Mouse (Mus musculus) left cerebral cortex, adult 6 months (tissue): ENCODE data around the gene Fam171a2. TPM values are rescaled to one million over a fixed set of nuclear protein-coding genes. Genes with fewer than 3 reads are reported as not detected.

ENCODE experiments used
- long read RNA-seq, 2 experiments: library from polyadenylated mRNA; unstranded; transcript quantifications; one replicate each; pipeline ENCODE4 v2.0.0; 2019 to 2020
- polyA plus RNA-seq: library from polyadenylated mRNA; unstranded; fragments of <200 nt; fragmentation: Nextera tagmentation; gene quantifications from 2 replicates; pipeline ENCODE4 v1.2.3, GENCODE M21; 2021

The Fam171a2 gene
- 0.67 and 7.7 TPM in 2 replicates for polyA plus RNA-seq
- long read RNA-seq, experiment 1, result 0 reads
- long read RNA-seq, experiment 2, result 0 reads

DNA sequence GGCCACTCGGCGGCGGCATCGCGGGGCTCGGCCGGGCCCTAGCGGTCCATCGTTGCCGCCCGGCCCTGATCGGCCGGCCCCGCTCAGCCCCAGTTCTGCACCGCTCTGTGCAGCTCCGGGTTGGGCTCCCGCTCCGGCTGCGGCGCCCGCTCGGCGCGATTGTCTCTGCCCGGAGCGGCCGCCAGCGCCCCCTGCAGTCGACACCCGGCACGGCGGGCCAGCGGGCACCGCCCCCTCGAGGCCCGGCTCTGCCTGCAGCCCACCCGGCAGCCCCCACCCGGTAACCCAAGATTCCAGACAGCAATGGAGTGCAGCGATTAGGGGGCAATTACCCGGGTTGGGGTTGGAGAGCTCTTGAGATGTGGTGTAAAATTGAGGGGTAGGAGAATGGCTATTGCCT is at the start of gene Fam171a2:
Gene Fam171a2 (minus strand): TSS at position 186 of the 400 bp plus-strand sequence.

GRCm38 (mm10) chr11:102469648-102470357 is 22.3 kb upstream of the Fam171a2 start, which contains the start of gene Itga2b:
Gene Itga2b, minus strand, starts transcription at chr11:102470122.

DNA sequence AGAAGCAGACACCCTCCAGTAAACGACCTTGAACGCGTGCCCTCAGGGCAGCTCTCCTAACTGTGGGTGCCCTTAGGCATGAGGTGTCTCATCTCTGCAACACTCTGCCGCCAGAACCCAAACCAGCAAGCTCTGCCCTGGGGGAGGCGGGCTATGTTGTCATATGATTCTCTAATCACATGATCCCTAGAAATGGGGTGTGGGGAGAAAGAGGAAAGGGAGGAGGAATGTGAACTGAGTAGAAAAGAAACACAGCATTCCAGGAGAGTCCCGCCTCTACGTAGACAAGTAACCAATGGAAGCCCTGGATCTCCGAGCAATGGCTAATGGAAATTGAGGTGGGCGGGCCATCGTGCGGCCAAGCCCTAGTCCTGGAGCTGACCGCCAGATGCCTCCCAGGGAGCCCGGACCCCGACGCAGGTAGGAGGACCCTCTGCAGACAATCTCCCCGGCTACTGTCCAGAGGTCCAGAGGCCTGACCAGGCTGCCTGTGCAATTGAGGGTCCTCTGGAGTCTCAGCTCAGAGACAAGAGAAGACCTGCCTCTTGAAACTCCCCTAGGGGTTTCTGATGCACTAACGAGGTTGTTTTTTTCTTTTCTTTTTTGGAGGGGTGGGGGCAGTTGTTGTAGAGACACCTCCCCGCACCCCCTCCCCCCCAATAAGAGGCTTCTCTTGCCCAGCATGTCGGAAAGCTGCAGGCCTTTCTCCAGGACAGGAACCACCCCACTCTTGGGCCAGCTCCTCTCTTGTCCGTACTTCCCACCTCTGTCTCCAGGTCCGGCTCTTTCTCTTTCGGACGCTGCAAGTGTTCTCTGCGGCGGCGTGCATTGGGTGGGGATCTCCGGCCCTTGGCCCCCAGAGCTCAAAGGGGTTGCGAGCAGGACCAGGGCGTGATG is 17.1 kb downstream of the Fam171a2 start, which contains the start of gene Grn:
Gene Grn (plus strand): TSS at position 195 of the 897 bp plus-strand sequence.

DNA sequence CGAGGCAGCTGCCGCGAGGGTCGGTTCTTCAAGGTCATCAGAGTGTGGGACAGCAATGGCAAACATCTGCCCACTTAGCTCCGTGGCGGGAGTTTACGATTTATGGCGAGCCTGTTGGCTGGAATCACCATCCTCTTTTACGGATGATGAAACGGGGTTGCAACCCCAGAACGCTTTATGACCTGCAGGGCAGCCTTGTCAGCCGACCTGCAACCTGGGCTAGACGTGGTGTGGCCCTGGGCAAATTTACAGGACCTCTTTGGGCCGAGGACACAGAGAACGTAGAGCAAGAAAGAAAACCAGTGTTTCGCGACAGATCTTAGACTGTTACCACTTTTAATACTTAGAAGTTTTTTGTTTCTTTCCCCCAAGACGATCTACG is 39.7 kb downstream of the Fam171a2 start, which contains the start of gene Slc25a39:
Gene Slc25a39 (minus strand): TSS at position 113 of the 382 bp plus-strand sequence.

DNA sequence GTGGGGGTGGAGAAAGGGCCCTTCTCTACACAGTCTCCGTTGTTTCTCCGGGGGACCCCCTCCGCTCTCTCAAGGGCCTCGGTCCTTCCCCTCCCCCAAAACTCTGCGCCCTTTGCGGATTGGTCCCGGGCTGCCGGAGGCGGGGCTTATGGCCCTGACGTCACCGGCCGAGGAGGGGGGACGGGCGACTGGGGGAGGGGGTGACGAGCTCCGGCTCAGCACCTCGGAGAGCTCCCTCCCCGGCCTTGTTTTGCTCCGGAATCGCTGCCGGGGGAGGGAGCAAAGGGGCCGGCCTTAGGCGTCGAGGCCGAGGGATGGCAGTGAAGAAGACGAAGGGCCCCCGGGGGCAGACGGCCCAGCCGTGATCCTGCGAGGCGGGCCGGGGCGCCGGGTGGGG is 54.2 kb downstream of the Fam171a2 start, which contains the start of gene Rundc3a:
Gene Rundc3a (plus strand): TSS at position 166 of the 397 bp plus-strand sequence.

Other genes starting within 250 kb of the Fam171a2 start
- 47.8 and 66.9 TPM in 2 replicates for gene Hdac5, start 217.5 kb downstream of the Fam171a2 start, polyA plus RNA-seq
- gene BC030867, start 198.8 kb downstream of the Fam171a2 start, polyA plus RNA-seq, result 1.4 and 1.6 TPM in 2 replicates
- gene Asb16, start 178.9 kb downstream of the Fam171a2 start, polyA plus RNA-seq, result 0.82 and 1.2 TPM in 2 replicates
- gene Tmub2, start 162.8 kb downstream of the Fam171a2 start, polyA plus RNA-seq, result 81.4 and 90.6 TPM in 2 replicates
- 11.1 and 20.7 TPM in 2 replicates for gene Atxn7l3, start 151.1 kb downstream of the Fam171a2 start, polyA plus RNA-seq
- gene Ubtf, start 127.9 kb downstream of the Fam171a2 start, polyA plus RNA-seq, result 42.1 and 43.3 TPM in 2 replicates
- not detected in 2 replicates for gene Slc4a1, start 81.5 kb downstream of the Fam171a2 start, polyA plus RNA-seq
- 53.3 and 211 TPM in 2 replicates for gene Rundc3a, start 54.3 kb downstream of the Fam171a2 start, polyA plus RNA-seq
- 94.9 and 175 TPM in 2 replicates for gene Slc25a39, start 39.7 kb downstream of the Fam171a2 start, polyA plus RNA-seq
- 38.6 and 40.3 TPM in 2 replicates for gene Grn, start 17.4 kb downstream of the Fam171a2 start, polyA plus RNA-seq
- 4.4 and 5.7 TPM in 2 replicates for gene Itga2b, start 22.4 kb upstream of the Fam171a2 start, polyA plus RNA-seq
- 17.7 and 24.4 TPM in 2 replicates for gene Gpatch8, start 108.7 kb upstream of the Fam171a2 start, polyA plus RNA-seq
- 10.6 and 13.2 TPM in 2 replicates for gene Gm11627, start 131.8 kb upstream of the Fam171a2 start, polyA plus RNA-seq
- gene Fzd2, start 156.7 kb upstream of the Fam171a2 start, polyA plus RNA-seq, result 1.3 and 1.8 TPM in 2 replicates
- 0.05 and 0.07 TPM in 2 replicates for gene Meioc, start 216.0 kb upstream of the Fam171a2 start, polyA plus RNA-seq